9 mouse cellular contexts compared by ENCODE assay signal in the genomic region with DNA sequence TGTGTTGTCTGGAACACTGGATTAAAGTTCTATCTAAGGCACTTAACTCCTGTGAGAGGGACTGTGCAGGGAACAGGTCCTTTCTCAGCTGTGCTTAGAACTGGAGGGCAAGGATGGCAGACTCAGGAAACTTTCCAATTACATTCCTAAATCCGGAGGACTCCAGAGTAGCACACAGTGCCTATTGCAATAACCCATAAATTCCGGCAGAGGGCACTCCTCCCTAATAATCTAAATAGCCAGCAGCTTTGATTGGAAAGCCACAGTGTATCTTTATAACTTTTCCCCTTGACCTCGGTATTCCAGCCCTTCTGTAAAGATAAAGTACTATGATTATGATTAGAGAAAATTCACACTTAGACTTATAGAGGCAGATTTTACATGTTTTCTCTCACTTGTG. TPM values are rescaled to one million over a fixed set of nuclear protein-coding genes. Genes with fewer than 3 reads are reported as not detected.
DNase-seq lines count a peak whose midpoint lies in the region; ATAC-seq and TF ChIP-seq lines count a peak whose summit lies in the region.
"Had no signal": no experiment of that assay in that cellular context is flagged by ENCODE, and none has a peak within 500 bp of the region (broad histone marks: within the 10 kb centered on the region; RNA-seq: fewer than 3 reads in every experiment).

No protein-coding gene starts in this region.

- 5% methylated on average over 3 of the region's 3 CpGs for WGBS in heart, embryonic 11.5 days (ENCODE audit: insufficient replicate concordance)
- WGBS in intestine, postnatal 0 days = under 1% methylated on average over 3 of the region's 3 CpGs
- WGBS in midbrain, postnatal 0 days = 4% methylated on average over 3 of the region's 3 CpGs

- H3K36me3 ChIP-seq in heart, embryonic 11.5 days (ENCODE audit: control insufficient read depth, insufficient read depth, low read length) = no peaks in the 10 kb centered on the region
- no peaks in the 10 kb centered on the region for H3K36me3 ChIP-seq in intestine, postnatal 0 days (ENCODE audit: control insufficient read depth, insufficient read depth)
- H3K36me3 ChIP-seq in midbrain, postnatal 0 days (ENCODE audit: insufficient read depth, low read length) = no peaks in the 10 kb centered on the region

- H3K9me3 ChIP-seq in heart, embryonic 11.5 days (replicated peaks; ENCODE audit: control insufficient read depth, low read length) = no peaks in the 10 kb centered on the region
- H3K9me3 ChIP-seq in intestine, postnatal 0 days (ENCODE audit: control insufficient read depth) = no peaks in the 10 kb centered on the region
- H3K9me3 ChIP-seq in midbrain, postnatal 0 days (ENCODE audit: low read length) = no peaks in the 10 kb centered on the region

- H3K4me1 ChIP-seq in heart, embryonic 11.5 days (ENCODE audit: control insufficient read depth, insufficient read depth, low read length) = no peaks in the 10 kb centered on the region
- no peaks in the 10 kb centered on the region for H3K4me1 ChIP-seq in cortical plate, adult 2 months (ENCODE audit: control insufficient read depth, insufficient read depth, low read length)
- no peaks in the 10 kb centered on the region for H3K4me1 ChIP-seq in intestine, postnatal 0 days (replicated peaks; ENCODE audit: control insufficient read depth, insufficient read depth, low read length)
- H3K4me1 ChIP-seq in midbrain, postnatal 0 days (ENCODE audit: insufficient read depth, low read length) = no peaks in the 10 kb centered on the region

- no peak overlapping the region for H3K4me2 ChIP-seq in heart, embryonic 11.5 days
- H3K4me2 ChIP-seq in intestine, postnatal 0 days (replicated peaks; ENCODE audit: low read depth) = no peak overlapping the region
- no peak overlapping the region for H3K4me2 ChIP-seq in midbrain, postnatal 0 days (ENCODE audit: low read depth, low read length, poor library complexity, severe bottlenecking)

- no peak overlapping the region for H3K27ac ChIP-seq in heart, embryonic 11.5 days (ENCODE audit: low read depth, low read length)
- H3K27ac ChIP-seq in cortical plate, adult 2 months (ENCODE audit: insufficient read depth, low read length) = no peak overlapping the region
- H3K27ac ChIP-seq in intestine, postnatal 0 days (ENCODE audit: low read depth, low read length) = no peak overlapping the region
- H3K27ac ChIP-seq in midbrain, postnatal 0 days (ENCODE audit: low read depth, low read length) = no peak overlapping the region

- peak; percentile 16 to 59 for DNase-seq in heart, adult 18-20 months
- DNase-seq in urinary bladder, postnatal 25 days (ENCODE audit: low spot score) = peak; percentile 17
- no peak for DNase-seq in urinary bladder, postnatal 4 days (ENCODE audit: low spot score in 2 of 2)
- DNase-seq in midbrain, postnatal 0 days (ENCODE audit: low spot score) = peak; percentile 72
- DNase-seq in urinary bladder, postnatal 36 days (ENCODE audit: low spot score in 2 of 2) = no peak

- no peak for TF ChIP-seq POLR2A in cortical plate, adult 2 months (IDR thresholded peaks at IDR 0.05; ENCODE audit: extremely low read depth, insufficient read depth, low read length)

- TF ChIP-seq CTCF in cortical plate, adult 2 months (IDR thresholded peaks at IDR 0.05; ENCODE audit: extremely low read depth, insufficient read depth, low read length) = peak; percentile 67
- TF ChIP-seq CTCF in intestine, postnatal 0 days (IDR thresholded peaks at IDR 0.05; ENCODE audit: low read depth) = peak; percentile 87
- TF ChIP-seq CTCF in midbrain, postnatal 0 days (IDR thresholded peaks at IDR 0.05) = peak; percentile 92

- no peak overlapping the region for H3K4me3 ChIP-seq in heart, embryonic 11.5 days (ENCODE audit: low read depth, low read length)
- no peak overlapping the region for H3K4me3 ChIP-seq in cortical plate, adult 2 months (ENCODE audit: insufficient read depth, low read length)
- H3K4me3 ChIP-seq in intestine, postnatal 0 days (ENCODE audit: low read depth, low read length) = no peak overlapping the region
- no peak overlapping the region for H3K4me3 ChIP-seq in midbrain, postnatal 0 days (ENCODE audit: low read depth, low read length)

- H3K27me3 ChIP-seq in heart, embryonic 11.5 days (ENCODE audit: control insufficient read depth, insufficient read depth, low read length) = peaks cover 5% of the 10 kb centered on the region
- H3K27me3 ChIP-seq in intestine, postnatal 0 days (replicated peaks; ENCODE audit: control insufficient read depth, insufficient read depth, low read length) = no peaks in the 10 kb centered on the region
- no peaks in the 10 kb centered on the region; the same call in 1 of the 2 replicates for H3K27me3 ChIP-seq in midbrain, postnatal 0 days (ENCODE audit: insufficient read depth, low read length)

- no peak overlapping the region for H3K9ac ChIP-seq in heart, embryonic 11.5 days (ENCODE audit: low read depth, low read length)
- no peak overlapping the region for H3K9ac ChIP-seq in intestine, postnatal 0 days (ENCODE audit: low read depth, low read length)
- no peak overlapping the region for H3K9ac ChIP-seq in midbrain, postnatal 0 days (replicated peaks; ENCODE audit: low read length, poor library complexity, severe bottlenecking)

- ATAC-seq in heart, embryonic 11.5 days (replicated peaks; ENCODE audit: insufficient number of reproducible peaks, low FRiP score, low TSS enrichment) = no peak
- ATAC-seq in intestine, postnatal 0 days = no peak
- ATAC-seq in midbrain, postnatal 0 days (ENCODE audit: low FRiP score) = no peak

RNA-seq across cellular contexts. Expression of gene Hdgfl3, which starts 25.4 kb away (rescaled TPM):
- 1 to 10 TPM; 7.2 to 9.2 TPM for total RNA-seq in heart, adult 18-20 months (2021)
- polyA plus RNA-seq in heart, embryonic 11.5 days (2014; fragmentation: Nextera tagmentation; extraction: Ambion mirVana) = 11.0 and 11.9 TPM in 2 replicates
- 40.4 and 40.9 TPM in 2 replicates for polyA plus RNA-seq in cortical plate, adult 2 months (2012; rRNA removed)
- 7.1 and 8.3 TPM in 2 replicates for polyA plus RNA-seq in intestine, postnatal 0 days (2015; fragmentation: Nextera tagmentation; extraction: Ambion mirVana)
- 136 and 180 TPM in 2 replicates for total RNA-seq in midbrain, postnatal 0 days (2014; rRNA removed)
- 58.0 and 68.1 TPM in 2 replicates for polyA plus RNA-seq in midbrain, postnatal 0 days (2015; fragmentation: Nextera tagmentation; extraction: Ambion mirVana)

RNA-seq across cellular contexts. Expression of gene Bnc1, which starts 32.4 kb away (rescaled TPM):
- total RNA-seq in heart, adult 18-20 months (2021) = 1 to 10 TPM; 1.0 to 1.2 TPM
- polyA plus RNA-seq in heart, embryonic 11.5 days (2014; fragmentation: Nextera tagmentation; extraction: Ambion mirVana) = 8.5 and 8.6 TPM in 2 replicates
- polyA plus RNA-seq in cortical plate, adult 2 months (2012; rRNA removed) = not detected in 2 replicates
- 0.76 and 0.93 TPM in 2 replicates for polyA plus RNA-seq in intestine, postnatal 0 days (2015; fragmentation: Nextera tagmentation; extraction: Ambion mirVana)
- 0.22 and 0.47 TPM in 2 replicates for total RNA-seq in midbrain, postnatal 0 days (2014; rRNA removed)
- 0.02 TPM in 1 of 2 replicates, not detected in the other for polyA plus RNA-seq in midbrain, postnatal 0 days (2015; fragmentation: Nextera tagmentation; extraction: Ambion mirVana)
- total RNA-seq: left cerebral cortex, postnatal 10 days had no signal

Comparison
In these comparisons a context has a peak if more than half of its experiments do, and no peak if none do; other contexts are left out.
1. DNase-seq: peak in heart, adult 18-20 months (2 of 2), urinary bladder, postnatal 25 days (single experiment) and midbrain, postnatal 0 days (single experiment); none in urinary bladder, postnatal 4 days (0 of 2) and urinary bladder, postnatal 36 days (0 of 2).
2. Peak in every context shown above with its lines, with median percentiles within 50 percentile points of each other: CTCF ChIP-seq.